Mouse (Mus musculus) brown adipose tissue, adult 24 weeks (tissue): ENCODE results near the gene Dicer1. TPM values are rescaled to one million over a fixed set of nuclear protein-coding genes. Genes with fewer than 3 reads are reported as not detected.

Experiments used
- H3K27ac ChIP-seq: fragments of 200-500 bp; replicated peaks from 2 replicates; pipeline ENCODE4 v1.5.1; 2012; ENCODE audit warnings: low read depth, mild to moderate bottlenecking, low read length
- H3K4me1 ChIP-seq: fragments of 200-500 bp; 2 replicates; pipeline ENCODE4 v1.6.1; 2012; ENCODE audit warnings: low read length, mixed read lengths; ENCODE audit not compliant: control insufficient read depth, insufficient read depth, insufficient read length
- H3K4me3 ChIP-seq: fragments of 200-500 bp; 2 replicates; pipeline ENCODE4 v1.5.1; 2012; ENCODE audit warnings: low read depth, mild to moderate bottlenecking, low read length, moderate library complexity; ENCODE audit not compliant: insufficient read depth
- polyA plus RNA-seq: library from polyadenylated mRNA; stranded (reverse); fragments of >200 nt; gene quantifications from 2 replicates; pipeline ENCODE4 v1.2.4, GENCODE M21; 2012; ENCODE audit not compliant: missing spikeins, insufficient read depth, insufficient read length

The Dicer1 gene
- 11.7 and 13.2 TPM in 2 replicates for polyA plus RNA-seq

DNA sequence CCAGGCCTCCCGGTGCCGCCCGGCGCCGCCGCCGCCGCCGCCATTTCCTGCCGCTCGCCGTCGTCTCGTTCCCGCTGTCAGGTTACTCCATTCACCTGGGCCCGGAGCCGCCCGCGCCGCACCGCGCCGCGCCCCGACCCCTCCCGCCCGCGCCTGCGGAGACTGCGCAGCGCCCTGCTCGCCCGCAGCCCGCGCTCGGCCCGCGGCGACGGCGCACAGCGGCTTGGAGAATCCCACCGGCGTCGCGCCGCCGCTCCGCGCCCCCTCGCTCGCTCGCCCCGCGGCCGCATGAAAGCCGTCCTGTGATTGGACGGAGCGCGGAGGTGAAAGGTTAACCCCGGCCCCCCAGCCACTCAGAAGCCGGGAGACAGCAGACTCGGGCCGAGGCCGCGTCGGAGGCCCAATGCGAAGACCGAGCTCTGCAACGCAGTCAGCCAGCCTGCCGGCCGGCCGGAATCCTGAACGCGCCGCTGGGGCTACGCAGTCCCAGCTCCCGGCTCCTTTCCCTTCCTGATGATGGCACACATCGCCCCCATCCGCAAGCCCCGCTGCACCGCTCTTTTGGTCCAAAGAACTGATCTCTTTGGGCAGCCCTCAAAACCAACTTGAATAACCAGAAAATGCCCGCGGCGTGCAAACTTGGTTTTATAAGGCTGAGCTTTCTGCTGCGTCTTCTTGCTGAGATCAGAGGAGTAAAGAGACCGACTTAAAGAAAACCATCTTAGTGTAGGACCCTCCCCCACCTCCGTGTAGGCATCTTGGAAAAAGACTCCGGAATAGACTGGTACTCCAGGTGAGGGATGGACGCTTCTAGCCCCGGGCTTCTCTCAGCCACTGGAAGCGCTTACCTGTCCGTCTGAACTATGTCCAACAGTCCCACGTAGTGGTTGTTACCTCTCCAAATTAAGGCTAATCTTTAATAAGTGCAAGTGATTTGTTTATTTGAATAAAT lies at the start of gene Dicer1:
Gene Dicer1, minus strand, starts transcription at position 139 of the 952 bp plus-strand sequence.
- peak within 1 kb of the TSS; percentile 64 for H3K27ac ChIP-seq
- H3K4me1 ChIP-seq: peaks cover 23% of the 10 kb centered on the region
- H3K4me3 ChIP-seq: peak within 1 kb of the TSS; percentile 91

DNA sequence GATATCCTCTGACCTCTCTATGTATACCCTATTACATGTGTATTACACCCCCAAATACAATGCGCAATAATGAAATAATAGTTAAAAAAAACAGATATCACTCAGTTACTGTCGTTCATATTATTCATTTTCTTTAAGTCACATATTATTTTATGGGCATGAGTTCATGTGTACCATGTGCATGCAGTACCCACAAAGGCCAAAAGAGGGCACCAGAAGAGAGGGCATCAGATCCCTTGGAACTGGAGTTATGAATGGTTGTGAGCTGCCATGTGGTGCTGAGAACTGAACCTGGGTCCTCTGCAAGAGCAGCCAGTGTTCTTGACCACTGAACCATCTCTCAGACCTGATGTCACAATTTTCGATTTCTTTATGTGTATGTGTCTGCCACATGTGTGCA lies 47.6 kb upstream of the Dicer1 start:
- H3K27ac ChIP-seq: no peak overlapping the region
- H3K4me1 ChIP-seq: no peaks in the 10 kb centered on the region
- no peak overlapping the region for H3K4me3 ChIP-seq

DNA sequence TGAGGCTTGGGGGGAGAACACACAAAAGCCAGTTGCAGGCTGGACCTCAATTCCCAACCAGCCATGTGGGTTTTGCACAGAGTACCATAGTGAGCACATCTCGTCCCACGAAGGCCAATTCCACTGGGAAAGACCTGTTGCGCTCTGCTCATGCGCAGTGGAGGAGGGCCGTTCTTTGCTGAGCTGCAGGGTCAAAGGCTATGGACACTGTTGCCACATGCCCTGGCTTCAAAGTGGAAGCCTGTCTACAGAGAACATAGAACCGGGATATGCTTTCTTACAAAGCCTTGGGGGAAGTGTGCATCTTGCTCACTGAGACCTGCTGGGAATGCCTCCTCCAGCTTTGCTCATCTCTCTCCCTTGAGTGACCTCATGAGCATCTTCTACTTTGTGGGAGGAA lies 46.2 kb upstream of the Dicer1 start:
- Histone ChIP-seq H3K27ac (no peak overlapping the region), H3K4me1 (peaks cover 3% of the 10 kb centered on the region; the same call in 1 of the 2 replicates), H3K4me3 (no peak overlapping the region)

DNA sequence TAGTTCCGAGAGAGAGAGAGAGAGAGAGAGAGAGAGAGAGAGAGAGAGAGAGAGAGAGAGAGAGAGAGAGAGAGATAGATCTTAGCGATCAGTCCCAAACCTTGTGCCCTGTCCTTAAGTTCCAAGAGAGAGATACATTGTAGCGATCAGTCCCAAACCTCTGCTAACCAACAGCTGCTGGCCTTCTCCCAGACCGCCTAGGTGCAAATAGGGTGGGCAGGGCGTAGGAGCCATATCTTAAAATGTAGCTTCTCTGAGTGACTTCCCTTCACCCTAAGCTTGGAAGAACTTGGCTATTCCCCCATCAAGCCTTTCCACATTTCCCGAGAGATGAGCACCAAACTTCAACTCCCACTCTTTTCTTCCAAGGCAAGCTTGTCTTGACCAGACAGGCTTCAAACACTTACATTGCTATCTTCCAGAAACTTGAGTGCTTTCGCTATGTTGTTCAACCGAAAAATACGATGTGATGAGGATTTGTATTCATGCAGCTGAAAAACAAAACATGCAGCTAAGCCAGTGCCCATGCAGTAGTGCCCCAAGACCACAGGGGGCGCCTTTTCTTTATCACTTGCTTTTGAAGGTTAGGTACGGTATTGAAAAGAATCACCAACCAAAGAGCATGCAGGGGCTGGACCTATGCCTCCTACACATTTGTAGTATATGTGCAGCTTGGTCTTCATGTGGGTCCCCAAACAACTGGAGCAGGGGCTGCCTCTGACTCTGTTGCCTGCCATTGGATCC lies 45.1 kb upstream of the Dicer1 start:
- Histone ChIP-seq H3K27ac (no peak overlapping the region), H3K4me3 (no peak overlapping the region)

DNA sequence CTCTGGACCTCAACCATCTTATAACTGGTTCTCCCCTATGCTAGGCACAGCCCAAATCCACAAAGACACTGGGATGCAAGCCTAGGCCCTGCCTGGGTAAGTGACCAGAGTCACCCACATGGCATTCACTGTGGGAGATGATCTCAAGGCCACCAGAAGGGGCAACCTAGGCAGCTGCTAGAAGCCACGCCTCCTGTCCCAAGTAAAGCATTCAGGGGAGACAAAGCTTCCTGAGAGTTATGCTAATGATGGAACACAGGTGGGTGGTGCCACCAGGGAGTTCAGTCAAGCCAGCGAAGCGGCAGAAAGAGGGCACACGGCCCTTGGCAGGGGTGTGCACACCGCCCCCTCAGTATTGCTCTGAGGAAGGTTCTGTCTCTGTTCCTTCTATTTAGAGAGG lies 43.2 kb upstream of the Dicer1 start:
- Histone ChIP-seq H3K27ac (no peak overlapping the region), H3K4me3 (no peak overlapping the region), H3K4me1 (peaks cover 3% of the 10 kb centered on the region; the same call in 1 of the 2 replicates)

More for the DNA sequence above, 45.1 kb upstream of the Dicer1 start:
- peaks cover 3% of the 10 kb centered on the region; the same call in 1 of the 2 replicates for H3K4me1 ChIP-seq

DNA sequence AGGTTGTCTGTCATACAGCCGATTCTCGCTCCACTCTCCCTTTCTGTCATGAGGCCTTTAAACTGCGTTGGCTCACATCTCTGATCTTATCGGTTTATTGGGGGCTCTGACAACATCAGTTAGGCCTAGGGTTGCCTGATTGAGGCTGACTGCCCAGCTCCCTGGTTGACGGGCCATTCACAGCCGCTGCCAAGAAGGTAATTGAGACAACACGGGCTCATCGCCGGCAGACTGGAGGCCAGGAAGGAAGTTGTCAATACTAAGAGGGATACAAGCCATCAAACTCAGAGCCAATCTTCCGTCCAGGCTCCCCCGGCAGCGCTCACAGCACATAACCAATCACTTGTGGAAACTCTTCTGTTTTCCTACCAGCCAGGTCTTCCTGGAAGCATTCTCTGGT lies 41.7 kb upstream of the Dicer1 start:
- H3K4me3 ChIP-seq: no peak overlapping the region
- peaks cover 3% of the 10 kb centered on the region; the same call in 1 of the 2 replicates for H3K4me1 ChIP-seq
- H3K27ac ChIP-seq: no peak overlapping the region

DNA sequence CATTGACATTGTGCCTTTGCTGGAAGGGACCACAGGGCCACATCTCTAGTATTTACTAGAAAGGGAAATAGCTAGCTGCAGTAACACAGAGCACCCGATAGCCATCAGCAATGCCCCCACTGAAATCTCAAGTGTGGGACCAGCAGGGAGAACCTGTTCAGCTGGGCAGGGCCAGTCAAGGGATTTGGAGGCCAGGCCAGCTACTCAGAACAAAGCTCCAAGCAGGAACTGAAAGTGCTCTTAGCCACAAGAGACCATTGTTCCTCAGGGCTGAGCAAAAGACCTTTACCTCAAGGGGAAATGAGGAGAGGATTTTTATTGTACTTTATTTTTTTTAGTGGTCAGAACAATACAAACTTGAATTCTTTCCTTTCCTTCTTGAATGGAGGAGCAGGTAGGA lies 25.9 kb upstream of the Dicer1 start:
- no peak overlapping the region for H3K4me3 ChIP-seq
- H3K27ac ChIP-seq: no peak overlapping the region

DNA sequence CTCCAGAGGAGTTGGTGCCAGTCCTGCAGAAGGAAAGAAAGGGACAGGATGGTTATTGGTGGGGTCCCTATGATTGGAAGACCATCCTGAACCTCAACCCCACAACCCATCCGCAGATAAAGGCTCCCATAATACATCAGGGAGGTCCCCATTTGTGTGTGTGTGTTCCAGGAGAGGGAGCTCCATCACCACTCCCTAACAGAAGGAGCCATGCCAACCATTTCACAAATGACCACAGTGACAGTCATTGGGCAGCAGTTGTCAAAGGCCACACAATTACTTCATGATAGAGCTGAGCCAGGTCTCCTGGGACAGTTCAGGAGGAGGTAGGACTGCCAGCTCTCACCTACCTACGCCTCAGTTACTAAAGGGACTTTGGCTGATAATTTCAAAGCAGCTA lies 20.2 kb upstream of the Dicer1 start:
- no peak overlapping the region for H3K27ac ChIP-seq
- H3K4me1 ChIP-seq: no peaks in the 10 kb centered on the region
- no peak overlapping the region for H3K4me3 ChIP-seq

More for the DNA sequence above, 25.9 kb upstream of the Dicer1 start:
- H3K4me1 ChIP-seq: no peaks in the 10 kb centered on the region

DNA sequence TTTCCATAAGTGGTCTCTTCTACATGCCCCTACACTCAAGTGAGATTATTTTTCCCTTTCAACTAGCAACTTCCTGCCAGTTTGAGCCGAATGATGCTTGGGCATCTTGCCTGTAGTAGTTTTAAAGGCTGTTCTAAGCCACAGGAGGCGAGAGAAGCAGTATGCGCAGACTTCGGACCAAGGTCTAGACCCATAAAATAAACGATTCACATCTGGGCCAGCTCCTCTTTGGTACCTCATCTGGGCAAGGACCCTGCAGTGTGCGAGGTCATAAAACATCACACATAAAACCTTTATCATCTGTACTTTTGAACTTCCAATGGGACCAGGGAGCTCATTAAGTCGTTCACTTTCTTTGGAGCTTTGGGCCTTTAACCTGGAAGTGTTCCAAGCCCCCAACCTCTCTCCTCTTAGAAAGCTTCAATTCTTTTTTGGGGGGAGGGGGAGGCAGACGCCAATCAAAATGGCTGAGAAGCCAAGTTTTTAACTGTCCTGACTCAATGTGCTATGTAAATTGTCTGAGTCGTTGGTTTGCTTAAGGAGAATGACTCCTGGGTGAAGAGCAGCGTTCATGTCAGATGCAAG lies 17.5 kb upstream of the Dicer1 start:
- no peak overlapping the region for H3K27ac ChIP-seq

DNA sequence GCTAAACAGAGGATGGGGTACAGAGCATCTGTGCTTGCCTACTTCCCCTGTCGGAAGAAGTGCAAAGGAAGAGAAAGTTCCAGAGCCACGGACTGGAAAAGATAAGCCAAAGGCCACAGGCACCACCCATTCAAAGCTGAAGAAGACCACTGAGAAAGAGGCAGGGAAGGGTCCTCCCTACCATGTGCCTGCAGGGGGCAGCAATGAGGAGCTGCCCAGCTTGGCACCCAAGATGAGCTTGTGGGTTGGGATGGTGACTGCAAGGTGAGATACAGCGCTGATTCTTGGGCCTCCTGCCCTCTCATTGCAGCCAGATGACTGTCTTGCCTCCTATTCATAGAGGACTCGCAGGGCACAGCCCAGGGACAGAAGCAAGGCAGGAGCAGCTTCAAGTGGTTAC lies 15.4 kb upstream of the Dicer1 start:
- H3K4me3 ChIP-seq: no peak overlapping the region
- peaks cover 14% of the 10 kb centered on the region; the same call in 1 of the 2 replicates for H3K4me1 ChIP-seq
- no peak overlapping the region for H3K27ac ChIP-seq

More for the DNA sequence above, 17.5 kb upstream of the Dicer1 start:
- Histone ChIP-seq H3K4me3 (no peak overlapping the region), H3K4me1 (peaks cover 14% of the 10 kb centered on the region; the same call in 1 of the 2 replicates)

DNA sequence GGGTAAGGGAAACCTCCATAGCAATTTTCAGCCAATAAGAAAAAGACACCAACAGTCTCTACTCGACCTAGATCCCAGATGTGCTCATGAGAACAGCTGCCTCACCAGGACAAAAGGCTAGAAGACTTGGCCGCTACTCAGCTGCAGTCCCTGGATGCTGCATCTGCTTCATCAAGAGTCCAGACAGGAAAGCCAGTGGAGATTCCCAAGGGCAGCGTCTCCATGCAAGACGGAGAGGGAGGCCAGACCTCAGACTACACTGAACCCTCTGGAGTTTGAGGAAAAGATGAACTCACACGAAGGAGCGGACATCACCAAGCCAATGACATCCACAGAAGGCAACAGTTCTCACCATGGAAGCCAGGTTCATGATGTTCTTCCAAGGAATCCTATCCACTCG lies 14.0 kb upstream of the Dicer1 start:
- H3K27ac ChIP-seq: no peak overlapping the region
- peaks cover 14% of the 10 kb centered on the region; the same call in 1 of the 2 replicates for H3K4me1 ChIP-seq
- H3K4me3 ChIP-seq: no peak overlapping the region

DNA sequence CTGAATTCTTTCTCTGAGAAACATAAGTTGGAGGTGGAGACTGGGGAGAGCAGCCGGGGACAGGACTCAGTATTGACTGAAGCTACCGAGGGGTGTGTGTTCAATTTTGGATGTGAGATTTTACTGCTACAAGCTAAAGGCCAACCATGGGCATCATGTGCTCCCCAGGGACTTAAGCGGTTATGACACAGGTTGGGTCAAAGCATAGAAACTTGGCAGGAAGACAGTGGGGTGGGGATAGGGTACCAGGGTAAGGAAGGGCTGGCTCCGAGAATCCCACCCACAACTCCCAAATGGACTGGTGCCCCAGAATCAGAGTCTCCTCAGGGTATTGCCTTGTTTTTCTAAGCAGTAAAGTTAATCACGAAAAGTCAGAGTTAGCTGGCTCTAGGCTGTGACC lies 13.4 kb upstream of the Dicer1 start:
- Histone ChIP-seq H3K4me1 (peaks cover 14% of the 10 kb centered on the region; the same call in 1 of the 2 replicates), H3K27ac (0 out of 2 replicates have a peak overlapping the region, but pooled peaks have one; percentile 11), H3K4me3 (no peak overlapping the region)

DNA sequence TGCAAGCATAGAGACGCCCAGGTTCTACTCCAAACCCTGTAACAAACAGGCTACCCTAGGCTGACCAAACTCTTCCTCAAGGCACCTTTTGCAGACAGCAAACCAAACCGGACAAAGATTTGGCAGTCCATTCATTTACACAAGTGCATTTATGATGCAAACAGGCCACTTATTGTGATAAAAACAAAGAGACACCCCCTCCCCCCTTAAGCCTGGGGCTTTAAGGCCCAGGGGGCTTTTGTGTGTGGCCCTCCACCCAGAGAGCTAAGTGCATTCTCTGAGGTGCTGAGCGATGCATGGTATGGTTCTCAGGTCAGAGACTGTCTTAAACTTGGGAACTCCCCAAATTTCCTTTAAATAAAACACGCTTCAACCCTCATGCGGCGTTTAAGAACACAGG lies 12.2 kb upstream of the Dicer1 start:
- H3K4me3 ChIP-seq: no peak overlapping the region
- peaks cover 14% of the 10 kb centered on the region; the same call in 1 of the 2 replicates for H3K4me1 ChIP-seq
- no peak overlapping the region for H3K27ac ChIP-seq

DNA sequence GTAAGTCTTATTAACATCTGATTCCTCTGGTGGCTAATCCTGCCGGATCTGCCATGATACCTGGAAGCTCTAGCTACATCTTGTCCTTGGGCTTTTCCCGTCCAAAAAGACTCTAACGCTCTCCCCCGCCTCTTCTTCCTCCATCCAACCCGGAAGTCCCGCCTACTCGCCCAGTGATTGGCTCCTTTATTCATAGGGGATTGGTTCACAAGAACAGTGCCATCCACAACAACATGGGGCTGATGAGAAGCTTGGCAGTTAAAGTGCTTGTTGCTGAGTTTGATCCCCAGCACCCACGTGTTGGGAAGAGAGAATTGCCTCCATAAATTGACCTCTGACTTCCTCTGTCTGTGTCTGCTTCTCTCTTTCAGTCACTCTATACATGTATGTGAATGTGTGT lies 9.7 kb upstream of the Dicer1 start:
- Histone ChIP-seq H3K4me1 (peaks cover 14% of the 10 kb centered on the region; the same call in 1 of the 2 replicates), H3K4me3 (no peak overlapping the region), H3K27ac (no peak overlapping the region)

DNA sequence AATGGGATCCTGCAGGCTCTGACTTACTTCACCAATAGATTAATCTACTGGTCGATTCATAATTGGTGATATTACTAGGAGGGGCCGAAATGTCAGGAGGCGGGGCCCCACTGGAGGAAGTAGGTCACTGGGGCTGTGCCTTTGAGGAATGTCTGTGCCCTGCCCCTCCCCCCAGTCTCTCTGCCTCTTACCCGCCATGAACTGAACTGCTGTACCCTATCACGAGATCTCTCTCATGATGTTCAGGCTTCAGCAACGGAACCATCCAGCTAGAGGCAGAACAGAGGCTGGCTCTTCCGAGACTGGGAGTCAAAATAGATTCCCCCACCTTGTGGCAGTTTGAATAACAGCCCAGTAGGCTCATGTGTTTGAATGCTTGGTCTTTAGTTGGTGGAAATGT lies 6.3 kb upstream of the Dicer1 start:
- Histone ChIP-seq H3K27ac (no peak overlapping the region), H3K4me1 (no peaks in the 10 kb centered on the region), H3K4me3 (no peak overlapping the region)
